Mouse (Mus musculus) kidney, postnatal 36 days (tissue): ENCODE data around the gene St3gal5.
"Not testable (repeated sequence)": the region's sequence is repeated elsewhere in the genome, so short reads cannot be mapped to it uniquely, and the experiment has no call there.

Experiments
- DNase-seq, 2 experiments: peaks; one replicate each; pipeline ENCODE4 v3.0.0; 2021 to 2022; ENCODE audit warnings: mixed read lengths in 2 of 2

The St3gal5 gene

DNA sequence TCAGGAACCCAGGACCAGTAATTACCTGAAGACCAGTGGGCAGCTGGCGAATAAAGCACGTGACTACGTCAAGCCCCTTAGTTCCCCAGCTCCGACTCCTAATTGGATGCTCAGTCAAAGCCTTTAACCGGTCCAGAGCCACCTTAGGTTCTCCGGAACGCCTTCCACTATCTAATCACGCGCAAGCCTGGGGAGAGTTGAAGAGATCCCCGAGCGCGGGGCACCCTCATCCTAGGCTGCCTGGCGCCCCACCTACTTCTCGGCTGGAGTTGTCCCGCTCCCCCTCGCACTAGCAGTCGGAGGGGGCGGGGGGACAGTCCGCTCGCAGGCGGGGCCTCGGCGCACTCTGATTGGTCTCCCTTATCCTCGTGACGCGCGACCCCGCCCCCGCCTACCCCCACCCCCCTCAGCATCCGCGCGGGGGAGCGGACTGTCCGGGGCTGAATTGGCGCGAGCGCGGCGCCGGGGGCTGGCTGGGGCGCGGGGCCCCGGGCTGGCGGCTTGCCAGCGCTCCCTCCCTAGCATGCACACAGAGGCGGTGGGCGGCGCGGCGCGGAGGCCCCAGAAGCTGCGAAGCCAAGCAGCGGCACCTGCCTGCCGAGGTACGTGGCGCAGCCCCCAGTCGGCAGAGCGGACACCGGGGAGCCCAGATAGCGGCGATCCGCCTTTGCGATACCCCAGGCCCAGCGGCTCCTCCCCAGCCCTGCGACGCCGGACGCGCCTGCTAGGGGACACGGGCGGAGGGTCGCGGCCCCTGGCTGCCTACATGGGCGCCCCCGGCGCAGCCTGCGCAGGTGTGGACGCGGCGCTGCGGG lies at the start of gene St3gal5:
St3gal5 (plus strand) TSS at position 412 of the 815 bp plus-strand sequence.
- DNase-seq, result peak; percentile 91 to 92

DNA sequence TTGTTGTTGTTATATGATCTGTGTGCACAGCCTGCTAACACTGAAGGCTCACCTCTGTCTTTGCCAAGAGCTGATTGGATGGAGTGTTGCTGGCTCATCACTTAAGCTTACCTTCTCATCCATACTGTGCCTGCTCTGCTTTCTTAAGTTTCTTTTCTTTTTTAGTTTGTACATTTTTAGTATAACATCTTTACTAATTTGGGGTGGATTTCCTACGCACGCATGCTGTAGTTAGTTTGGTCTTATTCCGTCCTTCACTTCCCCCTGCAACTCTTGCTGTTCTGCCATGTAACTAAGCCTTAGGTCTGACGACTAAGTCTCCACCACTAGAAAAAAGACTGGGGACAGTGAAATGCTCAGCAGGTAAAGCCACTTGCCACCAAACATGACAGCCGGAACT lies 48.7 kb upstream of the St3gal5 start:
- no peak for DNase-seq

DNA sequence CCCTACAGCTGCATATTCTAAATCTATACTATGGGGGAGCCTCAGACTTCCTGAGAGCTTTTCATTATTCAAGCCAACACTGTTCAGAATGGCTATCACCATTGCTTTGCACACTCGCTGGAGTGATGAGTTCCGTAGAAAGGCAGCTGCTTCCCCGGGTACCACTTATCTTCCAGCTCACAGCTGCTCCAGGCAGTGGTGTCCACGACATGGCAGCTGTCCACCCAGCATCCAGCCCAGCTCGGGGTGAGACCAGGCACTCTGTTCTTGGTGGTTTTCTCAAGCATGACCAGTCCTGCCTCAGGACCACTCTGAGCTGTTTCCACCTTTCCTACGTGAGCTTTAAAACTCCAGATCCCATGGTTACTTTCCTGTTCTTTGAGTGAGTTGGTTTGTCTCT lies 47.5 kb upstream of the St3gal5 start:
- no peak for DNase-seq

DNA sequence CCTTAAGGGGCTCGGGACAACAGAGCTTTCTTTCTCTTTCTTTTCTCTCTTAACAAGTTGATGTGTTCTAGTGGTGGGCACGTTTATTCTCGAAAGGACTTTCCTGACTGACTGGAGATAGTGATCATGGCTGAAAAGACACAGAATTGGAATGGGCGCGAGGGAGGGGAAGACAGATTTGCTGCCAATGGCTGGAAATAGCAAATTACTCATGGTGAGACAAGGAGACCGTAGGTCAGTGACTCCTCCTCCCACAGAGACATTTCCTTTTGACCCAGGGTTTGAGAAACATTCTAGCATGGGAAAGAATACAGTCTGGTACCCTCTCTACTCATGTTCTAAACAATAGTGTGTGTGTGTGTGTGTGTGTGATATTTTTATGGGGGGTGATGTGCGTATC lies 46.6 kb upstream of the St3gal5 start:
- DNase-seq, result peak in 1 of 2 experiments; percentile 16

DNA sequence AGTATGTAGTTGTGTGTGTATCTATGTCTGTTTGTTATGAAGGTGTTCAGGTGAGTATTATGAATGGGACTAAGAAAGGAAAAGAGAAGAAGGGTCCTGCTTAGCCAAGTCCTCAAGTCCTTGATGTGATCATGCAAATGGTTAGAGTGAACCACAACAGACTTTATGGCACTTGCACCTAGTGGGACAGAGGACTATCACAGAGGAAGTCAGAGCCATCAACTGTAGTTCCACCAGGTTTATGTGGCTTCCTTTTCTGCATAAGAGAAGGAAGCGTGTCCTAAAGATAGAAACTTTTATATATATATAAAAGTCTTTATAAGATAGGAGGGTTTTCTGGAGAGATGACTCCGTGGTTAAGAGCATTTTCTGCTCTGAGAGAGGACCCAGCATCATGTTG lies 46.1 kb upstream of the St3gal5 start:
- no peak for DNase-seq

DNA sequence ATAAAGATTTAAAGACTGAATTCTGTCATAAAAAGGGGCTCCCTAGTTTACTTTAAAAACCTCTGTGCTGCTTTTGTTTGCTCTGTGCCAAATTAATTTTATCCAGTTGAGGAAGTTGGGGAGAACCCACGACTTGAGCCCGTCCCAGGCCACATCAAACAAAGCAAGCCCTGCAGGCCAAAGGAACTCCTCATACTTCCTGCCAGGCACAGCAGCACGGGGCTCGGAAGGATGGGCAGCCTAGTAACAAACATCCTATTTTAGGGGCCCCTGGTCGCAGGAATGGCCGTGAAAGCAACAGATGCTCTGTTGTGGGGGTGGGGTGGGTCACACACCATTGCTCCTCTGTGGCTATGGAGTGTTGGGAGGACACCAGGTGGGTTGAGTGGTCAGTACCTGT lies 45.6 kb upstream of the St3gal5 start:
- DNase-seq, result peak; percentile 29 to 40

DNA sequence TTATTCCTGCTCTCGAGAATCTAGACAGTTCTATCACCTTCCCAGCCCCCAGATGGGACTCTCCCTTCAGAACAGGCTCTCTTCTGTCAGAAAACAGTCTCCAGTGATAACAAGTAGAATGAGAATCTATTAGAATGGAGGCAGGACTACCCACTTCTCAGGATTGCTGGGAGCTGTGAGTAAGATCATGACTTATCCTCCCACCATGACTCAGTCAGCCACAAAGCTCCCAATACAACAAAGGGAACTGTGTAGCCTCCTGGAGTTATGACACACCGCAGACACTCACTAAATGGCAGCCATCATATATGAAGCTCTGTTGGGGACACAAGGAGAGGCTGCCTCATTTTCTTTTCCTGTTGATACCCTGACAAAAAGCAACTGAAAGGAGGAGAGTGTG lies 40.8 kb upstream of the St3gal5 start:
- DNase-seq, result no peak

DNA sequence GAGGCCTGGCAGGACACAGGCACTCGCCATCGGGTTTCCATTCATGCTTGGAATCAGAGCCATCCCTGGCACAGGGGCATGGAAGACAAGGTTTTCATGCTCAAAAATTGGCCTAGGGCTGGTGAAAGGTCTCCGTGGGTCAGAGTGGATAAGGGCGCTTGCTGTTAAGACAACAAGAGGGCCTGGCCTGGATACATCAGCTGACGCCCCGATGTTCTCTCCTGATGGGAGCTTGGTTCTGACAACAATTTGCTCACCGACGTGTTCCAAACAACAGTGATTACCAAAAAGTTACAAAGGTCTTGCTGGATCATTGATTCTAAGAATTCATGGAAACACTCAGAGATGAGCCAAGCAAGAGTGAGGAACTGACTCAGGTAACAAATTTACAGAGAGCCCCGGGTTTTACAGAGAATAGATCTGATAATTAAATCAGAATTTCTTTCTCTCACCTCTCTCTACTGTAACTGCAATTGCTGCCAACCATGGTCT lies 38.9 kb upstream of the St3gal5 start:
- no peak for DNase-seq

DNA sequence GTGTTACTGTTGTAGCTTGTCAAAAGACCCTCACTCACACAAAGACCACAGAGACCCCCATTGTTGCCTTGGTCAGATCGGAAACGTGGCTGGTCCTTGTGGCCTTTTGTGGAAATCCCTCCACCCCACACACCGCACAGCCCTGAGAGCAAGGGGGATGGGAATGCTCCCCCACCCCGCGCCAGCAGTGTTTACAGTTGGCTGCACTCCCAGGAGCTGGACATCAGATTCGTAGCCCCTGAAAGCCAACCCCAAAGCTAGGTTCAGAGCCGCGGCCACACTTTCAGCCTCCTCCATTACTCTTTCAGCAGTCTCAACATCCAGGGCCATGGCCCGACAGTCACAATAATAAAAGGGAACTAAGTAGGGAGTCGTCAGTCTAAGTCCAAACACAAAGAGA lies 36.7 kb upstream of the St3gal5 start:
- DNase-seq, result not testable (repeated sequence)

DNA sequence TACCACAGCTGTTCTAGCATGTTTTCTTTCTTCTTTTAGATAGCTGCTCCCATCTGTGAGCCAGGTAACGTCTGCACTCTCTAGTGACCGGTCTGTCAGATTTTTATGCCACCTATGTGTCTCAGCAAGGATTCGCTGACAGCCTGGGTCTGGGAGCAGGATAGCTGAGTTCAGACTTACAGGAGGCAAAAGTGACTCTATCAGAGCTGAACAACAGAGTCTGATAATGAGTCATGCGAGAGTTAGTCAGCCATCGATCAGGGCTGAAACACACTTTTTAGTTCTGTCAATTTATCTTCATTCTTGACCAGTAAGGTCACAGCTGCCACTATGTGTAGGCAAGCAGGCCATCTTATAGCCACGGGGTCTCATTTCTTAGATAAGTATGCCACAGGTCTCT lies 33.7 kb upstream of the St3gal5 start:
- no peak for DNase-seq

DNA sequence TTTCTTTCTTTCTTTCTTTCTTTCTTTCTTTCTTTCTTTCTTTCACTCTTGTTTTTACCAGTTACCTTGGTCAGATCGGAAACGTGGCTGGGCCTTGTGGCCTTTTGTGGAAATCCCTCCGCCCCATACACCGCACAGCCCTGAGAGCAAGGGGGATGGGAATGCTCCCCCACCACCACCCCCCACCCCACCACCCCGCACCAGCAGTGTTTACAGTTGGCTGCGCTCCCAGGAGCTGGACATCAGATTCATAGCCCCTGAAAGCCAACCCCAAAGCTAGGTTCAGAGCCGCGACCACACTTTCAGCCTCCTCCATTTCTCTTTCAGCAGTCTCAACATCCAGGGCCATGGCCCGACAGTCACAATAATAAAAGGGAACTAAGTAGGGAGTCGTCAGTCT lies 31.4 kb upstream of the St3gal5 start:
- no peak for DNase-seq

DNA sequence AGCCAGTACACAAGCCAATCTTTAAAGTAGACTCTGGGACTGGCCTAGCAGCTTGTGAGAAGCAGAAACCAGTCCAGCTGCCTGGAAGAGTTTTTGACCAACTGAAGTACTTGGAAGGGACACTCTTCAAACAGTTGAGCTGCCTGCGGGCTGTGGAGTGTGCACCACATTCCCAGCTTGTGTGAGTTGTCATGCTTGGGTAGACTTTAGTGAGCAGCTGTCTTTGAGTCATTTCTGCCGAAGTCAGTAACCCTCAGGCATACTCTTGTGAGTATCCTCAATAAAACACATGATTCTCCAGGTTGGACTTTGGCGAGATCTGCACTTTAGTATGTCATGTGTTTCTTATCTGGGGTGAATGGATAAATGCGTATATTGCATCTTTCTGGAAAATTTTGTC lies 29.0 kb upstream of the St3gal5 start:
- peak; percentile 12 to 20 for DNase-seq

DNA sequence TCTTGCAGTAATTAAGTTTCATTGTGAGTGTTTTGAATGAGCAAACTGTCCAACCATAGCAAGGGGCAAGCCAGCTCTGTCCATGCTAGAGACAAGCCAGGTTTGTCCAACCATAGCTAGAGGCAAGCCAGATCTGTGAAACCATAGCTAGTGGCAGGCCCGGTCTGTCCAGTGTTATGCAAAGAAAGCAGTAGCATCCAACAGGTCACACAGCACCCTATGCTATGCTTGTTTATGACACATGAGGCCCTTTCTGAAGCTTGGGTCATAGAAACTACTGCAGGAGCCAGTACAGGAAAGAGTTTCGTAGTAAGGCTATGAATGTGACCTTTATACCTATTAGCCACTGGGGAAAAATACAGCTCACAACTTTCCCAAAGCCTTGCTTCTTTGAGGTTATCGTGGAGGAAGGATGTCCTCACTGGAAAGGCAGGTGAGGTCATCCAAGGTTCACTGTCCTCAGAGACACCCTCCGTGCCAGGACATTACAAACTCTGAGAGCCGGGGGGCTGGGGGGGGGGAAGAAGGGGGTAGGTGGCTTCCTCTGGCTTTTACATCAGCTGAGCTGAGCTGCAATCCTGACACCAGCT lies 26.0 kb upstream of the St3gal5 start:
- DNase-seq, result peak; percentile 25 to 64

DNA sequence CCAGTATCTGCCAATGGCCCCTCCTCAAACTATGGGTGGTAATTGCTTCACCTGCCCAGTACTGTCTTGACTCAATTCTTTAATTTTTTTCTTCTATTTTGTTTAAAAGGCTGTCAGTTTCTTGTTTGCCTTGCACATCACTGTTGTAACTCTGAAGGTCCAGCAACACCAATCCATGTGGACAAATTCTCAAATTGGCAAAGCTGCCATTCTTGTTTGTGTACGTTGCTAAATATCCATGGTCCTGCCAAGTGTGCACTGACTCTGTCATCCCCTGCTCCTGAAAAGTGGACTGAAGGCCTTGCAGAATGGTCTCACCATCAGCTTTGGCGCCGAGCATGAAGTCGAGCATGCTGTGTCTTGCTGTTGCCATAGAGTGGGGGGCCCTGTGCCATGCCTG lies 23.6 kb upstream of the St3gal5 start:
- DNase-seq, result no peak

DNA sequence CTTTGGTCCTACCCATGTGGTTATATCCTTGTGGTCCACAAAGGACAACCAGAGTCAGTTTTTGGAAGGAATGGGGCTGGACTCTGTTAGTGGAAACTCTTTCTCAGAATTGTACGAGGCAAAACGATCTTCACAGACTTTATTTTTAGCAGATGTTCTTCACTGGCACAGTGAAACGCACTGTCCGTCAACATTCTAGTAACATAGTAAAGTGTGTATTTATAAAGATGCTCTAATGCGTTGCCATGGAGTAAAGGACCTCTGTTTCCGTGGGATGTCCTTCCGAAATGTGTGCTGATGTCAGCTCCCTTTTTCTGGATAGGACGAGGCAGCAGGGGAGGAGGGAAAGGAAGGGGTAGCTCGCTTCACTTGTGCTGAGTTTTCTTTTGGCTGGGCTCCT lies 20.9 kb upstream of the St3gal5 start:
- no peak for DNase-seq

DNA sequence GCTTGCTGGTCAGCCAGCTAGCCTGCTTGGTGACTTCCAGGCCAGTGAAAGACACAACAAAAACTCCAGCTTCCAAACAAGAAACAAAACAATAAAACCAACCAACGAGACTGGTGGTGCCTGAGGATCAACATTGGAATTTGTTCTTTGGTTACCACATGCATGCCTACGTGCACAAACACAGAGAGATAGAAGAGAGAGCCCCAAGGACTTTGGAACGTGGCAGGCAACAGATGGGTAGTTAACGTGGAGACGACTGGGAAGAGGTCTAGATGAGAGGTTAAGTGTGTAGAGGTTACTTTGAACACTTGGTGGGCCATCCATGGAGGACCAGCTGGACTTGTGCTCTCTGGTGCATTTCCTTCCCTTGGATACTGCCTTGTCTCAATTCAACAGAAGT lies 19.2 kb upstream of the St3gal5 start:
- no peak for DNase-seq

DNA sequence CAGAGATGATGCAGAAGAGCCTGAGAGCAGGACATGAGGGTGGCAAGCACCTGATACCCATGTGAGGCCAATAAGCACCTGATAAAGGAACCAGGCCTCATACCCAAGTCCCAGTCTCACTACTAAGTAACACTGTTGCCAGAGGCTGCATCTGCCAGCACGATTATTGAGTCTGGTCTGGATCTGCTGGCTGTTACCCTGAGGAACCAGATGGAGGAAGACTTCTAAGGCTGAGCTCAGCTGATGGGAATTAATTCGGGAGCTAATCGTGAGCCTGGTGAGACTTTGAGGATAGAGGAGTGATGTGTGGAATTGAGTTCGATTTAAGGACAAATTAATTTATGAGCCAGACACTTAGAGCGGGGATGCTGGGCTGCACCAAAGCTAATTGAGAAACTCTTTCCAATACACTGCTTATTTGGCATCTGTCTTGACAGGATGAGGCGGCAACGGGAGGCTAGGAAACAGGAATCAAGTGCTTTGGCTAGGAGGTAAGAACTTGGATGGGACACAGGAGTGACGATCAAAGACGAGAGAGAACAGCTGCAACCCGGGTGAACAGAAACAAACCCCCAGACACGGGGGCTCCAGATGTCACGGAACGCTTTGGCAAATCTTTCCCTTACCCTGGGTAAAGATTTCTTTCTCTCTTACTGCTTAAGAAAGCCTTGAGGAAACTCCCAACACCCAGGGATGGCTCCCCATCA lies 15.9 kb upstream of the St3gal5 start:
- no peak for DNase-seq

DNA sequence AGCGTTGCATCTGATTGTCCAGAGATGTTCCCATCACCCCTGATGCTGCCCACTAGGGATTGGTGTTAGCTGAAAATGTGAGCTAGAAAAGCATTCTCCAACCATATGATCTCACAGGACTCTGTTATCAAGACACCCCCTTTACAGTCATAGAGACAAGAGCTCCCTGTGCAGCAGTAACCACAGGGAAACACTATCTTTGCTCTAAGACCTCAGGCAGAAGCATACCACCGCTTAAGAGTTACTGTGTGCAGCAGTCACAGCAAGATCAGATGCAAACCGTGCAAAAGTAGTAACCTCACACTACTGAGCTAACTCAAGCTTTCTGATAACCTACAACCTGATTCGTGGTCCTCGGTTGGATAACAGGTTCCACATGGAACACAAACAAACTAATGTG lies 10.0 kb upstream of the St3gal5 start:
- DNase-seq, result no peak

DNA sequence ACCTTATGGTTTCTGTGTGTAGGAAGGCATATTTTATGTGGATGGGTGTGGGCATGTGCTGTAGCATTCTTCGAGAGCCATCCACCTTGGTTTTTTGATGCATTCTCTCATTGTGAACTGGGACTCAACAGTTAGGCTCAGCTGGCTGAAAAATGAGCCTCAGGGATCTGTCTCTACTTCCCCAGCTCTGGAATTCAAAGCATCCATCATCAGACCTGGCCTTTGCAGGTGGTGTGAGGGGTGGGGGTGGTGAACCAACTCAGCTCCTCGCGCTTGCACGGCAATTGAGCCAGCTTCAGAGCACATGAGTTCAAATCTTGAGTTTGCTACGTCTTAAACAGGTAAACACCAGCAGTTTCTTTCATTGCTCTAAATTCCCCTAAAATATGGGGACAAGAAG lies 7.5 kb upstream of the St3gal5 start:
- no peak for DNase-seq

DNA sequence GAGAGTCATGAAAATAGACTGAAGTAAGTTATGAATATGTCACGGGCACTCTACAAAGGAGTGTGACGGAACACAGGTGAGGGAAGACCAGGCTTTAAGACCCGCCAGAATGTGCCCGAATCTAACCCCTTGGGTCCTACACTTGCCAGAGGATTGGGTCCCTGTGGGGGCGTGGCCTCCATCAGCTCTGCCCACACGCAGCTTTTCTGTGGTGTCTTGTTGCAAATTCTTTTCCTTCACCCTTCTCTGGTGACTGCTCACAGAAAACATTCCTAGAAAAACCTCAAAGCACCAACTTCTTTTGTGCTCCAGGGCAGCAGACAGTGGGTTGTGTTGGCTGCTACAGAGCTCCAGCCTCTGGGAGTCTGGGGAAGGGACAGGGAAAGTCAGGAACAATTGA lies 6.4 kb upstream of the St3gal5 start:
- no peak for DNase-seq

DNA sequence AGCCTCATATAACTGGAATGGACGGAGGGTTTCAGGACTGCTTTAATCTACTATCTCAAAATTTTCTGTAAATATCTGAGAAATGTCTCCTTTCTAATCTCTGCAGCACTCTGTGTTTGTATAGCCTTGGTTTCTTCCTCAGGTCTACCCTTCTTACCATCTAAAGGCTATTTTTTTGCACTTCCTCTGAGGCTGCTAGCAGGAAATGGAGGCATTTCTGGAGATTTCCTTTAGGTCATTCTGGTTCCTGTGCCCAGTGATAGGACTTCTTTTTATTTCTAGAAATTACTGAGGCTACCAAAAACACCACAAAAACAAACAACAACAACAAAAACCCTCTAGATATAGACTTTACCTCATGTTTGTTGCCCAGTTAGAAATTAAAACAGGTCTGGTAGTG lies 4.3 kb upstream of the St3gal5 start:
- DNase-seq, result no peak

DNA sequence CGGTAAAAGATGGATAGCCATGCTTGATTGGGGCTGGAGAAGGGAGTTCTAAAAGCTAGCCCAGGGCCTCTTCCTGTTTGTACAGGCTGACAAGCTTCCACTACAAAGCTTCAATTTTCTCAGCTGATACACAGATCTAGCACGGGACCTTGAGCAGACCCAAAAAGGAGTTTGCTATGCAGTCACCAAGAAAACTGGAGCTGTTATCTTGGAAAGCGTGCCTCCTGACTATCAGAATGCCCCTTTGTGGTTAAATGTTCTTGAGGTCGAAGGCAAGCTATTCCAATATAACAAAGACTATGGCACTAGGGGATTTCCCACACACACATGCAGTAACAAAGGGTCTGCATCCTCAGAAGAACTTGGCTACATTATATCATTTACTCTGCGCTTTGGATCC lies 1.2 kb upstream of the St3gal5 start:
- DNase-seq, result peak in 1 of 2 experiments; percentile 10

DNA sequence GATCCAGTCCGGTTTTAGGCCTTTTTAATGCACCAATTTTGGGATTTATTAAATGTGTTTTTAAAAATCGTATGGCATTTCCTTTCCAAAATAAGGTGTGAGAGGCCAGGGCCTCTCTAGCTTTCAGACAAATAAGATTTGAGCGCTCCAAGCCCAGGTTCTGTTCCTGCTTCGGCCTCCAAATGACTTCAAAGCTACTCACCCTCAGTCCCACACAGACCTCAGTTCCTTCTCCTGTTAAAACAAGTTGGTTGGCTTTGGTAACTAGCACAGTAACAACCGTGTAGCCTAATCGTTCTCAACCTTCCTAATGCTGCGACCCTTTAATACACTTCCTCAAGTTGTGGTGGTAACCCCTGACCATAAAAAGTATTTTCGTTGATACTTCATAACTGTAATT lies 723 bp upstream of the St3gal5 start:
- DNase-seq, result no peak
